Mouse (Mus musculus): ENCODE results near the gene Akap5.
A peak's percentile ranks its signal among the peaks of the same experiment; 100 is the strongest.

Gene Akap5

GRCm38 (mm10) chr12:76311227-76311626 lies 13.5 kb upstream of the Akap5 start:
- no peak for DNase-seq

GRCm38 (mm10) chr12:76311951-76312350 lies 12.7 kb upstream of the Akap5 start:
- DNase-seq = no peak

- DNase-seq = peak; percentile 25
Observed at GRCm38 (mm10) chr12:76318282-76319212, 6.1 kb upstream of the Akap5 start.

GRCm38 (mm10) chr12:76326437-76327220 lies 1.9 kb downstream of the Akap5 start:
- DNase-seq = peak; percentile 37

GRCm38 (mm10) chr12:76328567-76329354 lies 4.1 kb downstream of the Akap5 start:
- no peak for DNase-seq

- DNase-seq = no peak
Observed at GRCm38 (mm10) chr12:76333688-76334087, 9.0 kb downstream of the Akap5 start.

- no peak for DNase-seq
Observed at GRCm38 (mm10) chr12:76335641-76336040, 10.9 kb downstream of the Akap5 start.

GRCm38 (mm10) chr12:76336111-76336965 lies 11.6 kb downstream of the Akap5 start:
- no peak for DNase-seq

- peak; percentile 77 for DNase-seq
Observed at GRCm38 (mm10) chr12:76341080-76341479, 16.4 kb downstream of the Akap5 start.

GRCm38 (mm10) chr12:76345759-76346455 lies 21.2 kb downstream of the Akap5 start:
- peak; percentile 38 for DNase-seq

- DNase-seq = no peak
Observed at GRCm38 (mm10) chr12:76349680-76350220, 25.1 kb downstream of the Akap5 start.

GRCm38 (mm10) chr12:76360868-76361267 lies 36.2 kb downstream of the Akap5 start:
- no peak for DNase-seq

- DNase-seq = no peak
Observed at GRCm38 (mm10) chr12:76361405-76362302, 37.0 kb downstream of the Akap5 start.

GRCm38 (mm10) chr12:76362303-76362676 lies 37.6 kb downstream of the Akap5 start:
- no peak for DNase-seq

GRCm38 (mm10) chr12:76366276-76366675 lies 41.6 kb downstream of the Akap5 start:
- no peak for DNase-seq

- DNase-seq = no peak
Observed at GRCm38 (mm10) chr12:76367096-76367995, 42.7 kb downstream of the Akap5 start.

GRCm38 (mm10) chr12:76368201-76368789 lies 43.6 kb downstream of the Akap5 start:
- no peak for DNase-seq

GRCm38 (mm10) chr12:76368790-76369205 lies 44.1 kb downstream of the Akap5 start:
- peak; percentile 45 for DNase-seq

Data from lung, postnatal 14 days (tissue).